Mouse (Mus musculus): ENCODE data around the gene Brpf3.

The Brpf3 gene

GRCm38 (mm10) chr17:28863926-28864325 lies 63.0 kb downstream of the Brpf3 start:
- in situ Hi-C loops (cut with MboI; ENCODE audit: low pct_unique_long_range_greater_than_20kb in 1 of 2, low sequenced_read_pairs in 2 of 2, unreplicated experiment in 1 of 2): no loop called here

GRCm38 (mm10) chr17:28864464-28864863 lies 63.6 kb downstream of the Brpf3 start:
- in situ Hi-C loops (cut with MboI; ENCODE audit: low pct_unique_long_range_greater_than_20kb in 1 of 2, low sequenced_read_pairs in 2 of 2, unreplicated experiment in 1 of 2): no loop called here

GRCm38 (mm10) chr17:28866921-28867320 lies 66.0 kb downstream of the Brpf3 start:
- in situ Hi-C loops (cut with MboI; ENCODE audit: low pct_unique_long_range_greater_than_20kb in 1 of 2, low sequenced_read_pairs in 2 of 2, unreplicated experiment in 1 of 2): no loop called here

GRCm38 (mm10) chr17:28867381-28867780 lies 66.5 kb downstream of the Brpf3 start:
- in situ Hi-C loops (cut with MboI; ENCODE audit: low pct_unique_long_range_greater_than_20kb in 1 of 2, low sequenced_read_pairs in 2 of 2, unreplicated experiment in 1 of 2): no loop called here

- in situ Hi-C loops (cut with MboI; ENCODE audit: low pct_unique_long_range_greater_than_20kb in 1 of 2, low sequenced_read_pairs in 2 of 2, unreplicated experiment in 1 of 2): no loop called here
Measured at GRCm38 (mm10) chr17:28869412-28870110, 68.7 kb downstream of the Brpf3 start.

GRCm38 (mm10) chr17:28870435-28870834 lies 69.5 kb downstream of the Brpf3 start:
- in situ Hi-C loops (cut with MboI; ENCODE audit: low pct_unique_long_range_greater_than_20kb in 1 of 2, low sequenced_read_pairs in 2 of 2, unreplicated experiment in 1 of 2): no loop called here

GRCm38 (mm10) chr17:28871831-28872230 lies 70.9 kb downstream of the Brpf3 start:
- in situ Hi-C loops (cut with MboI; ENCODE audit: low pct_unique_long_range_greater_than_20kb in 1 of 2, low sequenced_read_pairs in 2 of 2, unreplicated experiment in 1 of 2): no loop called here

GRCm38 (mm10) chr17:28872322-28872721 lies 71.4 kb downstream of the Brpf3 start:
- in situ Hi-C loops (cut with MboI; ENCODE audit: low pct_unique_long_range_greater_than_20kb in 1 of 2, low sequenced_read_pairs in 2 of 2, unreplicated experiment in 1 of 2): no loop called here

GRCm38 (mm10) chr17:28874216-28874615 lies 73.3 kb downstream of the Brpf3 start:
- in situ Hi-C loops (cut with MboI; ENCODE audit: low pct_unique_long_range_greater_than_20kb in 1 of 2, low sequenced_read_pairs in 2 of 2, unreplicated experiment in 1 of 2): no loop called here

GRCm38 (mm10) chr17:28874825-28875224 lies 73.9 kb downstream of the Brpf3 start:
- in situ Hi-C loops (cut with MboI; ENCODE audit: low pct_unique_long_range_greater_than_20kb in 1 of 2, low sequenced_read_pairs in 2 of 2, unreplicated experiment in 1 of 2): no loop called here

- in situ Hi-C loops (cut with MboI; ENCODE audit: low pct_unique_long_range_greater_than_20kb in 1 of 2, low sequenced_read_pairs in 2 of 2, unreplicated experiment in 1 of 2): no loop called here
Measured at GRCm38 (mm10) chr17:28875316-28875715, 74.4 kb downstream of the Brpf3 start.

GRCm38 (mm10) chr17:28876331-28876730 lies 75.4 kb downstream of the Brpf3 start:
- in situ Hi-C loops (cut with MboI; ENCODE audit: low pct_unique_long_range_greater_than_20kb in 1 of 2, low sequenced_read_pairs in 2 of 2, unreplicated experiment in 1 of 2): no loop called here

GRCm38 (mm10) chr17:28876821-28877220 lies 75.9 kb downstream of the Brpf3 start:
- in situ Hi-C loops (cut with MboI; ENCODE audit: low pct_unique_long_range_greater_than_20kb in 1 of 2, low sequenced_read_pairs in 2 of 2, unreplicated experiment in 1 of 2): no loop called here

- in situ Hi-C loops (cut with MboI; ENCODE audit: low pct_unique_long_range_greater_than_20kb in 1 of 2, low sequenced_read_pairs in 2 of 2, unreplicated experiment in 1 of 2): no loop called here
Measured at GRCm38 (mm10) chr17:28879931-28880391, 79.1 kb downstream of the Brpf3 start.

GRCm38 (mm10) chr17:28882316-28882715 lies 81.4 kb downstream of the Brpf3 start:
- in situ Hi-C loops (cut with MboI; ENCODE audit: low pct_unique_long_range_greater_than_20kb in 1 of 2, low sequenced_read_pairs in 2 of 2, unreplicated experiment in 1 of 2): no loop called here

GRCm38 (mm10) chr17:28882810-28883209 lies 81.9 kb downstream of the Brpf3 start:
- in situ Hi-C loops (cut with MboI; ENCODE audit: low pct_unique_long_range_greater_than_20kb in 1 of 2, low sequenced_read_pairs in 2 of 2, unreplicated experiment in 1 of 2): no loop called here

- in situ Hi-C loops (cut with MboI; ENCODE audit: low pct_unique_long_range_greater_than_20kb in 1 of 2, low sequenced_read_pairs in 2 of 2, unreplicated experiment in 1 of 2): no loop called here
Measured at GRCm38 (mm10) chr17:28883941-28884516, 83.1 kb downstream of the Brpf3 start.

- in situ Hi-C loops (cut with MboI; ENCODE audit: low pct_unique_long_range_greater_than_20kb in 1 of 2, low sequenced_read_pairs in 2 of 2, unreplicated experiment in 1 of 2): no loop called here
Measured at GRCm38 (mm10) chr17:28885231-28885630, 84.3 kb downstream of the Brpf3 start.

GRCm38 (mm10) chr17:28886266-28886665 lies 85.4 kb downstream of the Brpf3 start:
- in situ Hi-C loops (cut with MboI; ENCODE audit: low pct_unique_long_range_greater_than_20kb in 1 of 2, low sequenced_read_pairs in 2 of 2, unreplicated experiment in 1 of 2): no loop called here

Data from mouse embryonic stem cell (cell line).